Mouse (Mus musculus): Measurements from ENCODE around the gene Lrrk1. TPM values are rescaled to one million over a fixed set of nuclear protein-coding genes. Genes with fewer than 3 reads are reported as not detected.

Lrrk1 gene
- total and polyA plus RNA-seq, 2 experiments from 2014 or later, result 2.1 to 3.8 TPM

- ATAC-seq (ENCODE audit: low FRiP score), result no peak
- H3K4me3 ChIP-seq (ENCODE audit: low read depth, low read length), result no peak overlapping the region
- 69% methylated on average over 3 of the region's 3 CpGs for WGBS
These were observed 33.2 kb downstream of the Lrrk1 start for GRCm38 (mm10) chr7:66354911-66355310.

GRCm38 (mm10) chr7:66351074-66351473 is 37.1 kb downstream of the Lrrk1 start:
- Histone ChIP-seq H3K4me2 (ENCODE audit: low read depth, low read length, poor library complexity, severe bottlenecking) (no peak overlapping the region), H3K4me1 (ENCODE audit: insufficient read depth, low read length) (no peaks in the 10 kb centered on the region), H3K27ac (ENCODE audit: low read depth, low read length) (no peak overlapping the region), H3K36me3 (ENCODE audit: insufficient read depth, low read length) (no peaks in the 10 kb centered on the region), H3K4me3 (ENCODE audit: low read depth, low read length) (no peak overlapping the region), H3K9me3 (ENCODE audit: low read length) (no peaks in the 10 kb centered on the region), H3K27me3 (ENCODE audit: insufficient read depth, low read length) (no peaks in the 10 kb centered on the region), H3K9ac (replicated peaks; ENCODE audit: low read length, poor library complexity, severe bottlenecking) (no peak overlapping the region)
- no peak for ATAC-seq (ENCODE audit: low FRiP score)
- TF ChIP-seq CTCF (IDR thresholded peaks at IDR 0.05), result no peak
- no peak for DNase-seq (ENCODE audit: low spot score)
- 84% methylated on average over 4 of the region's 4 CpGs for WGBS

More at GRCm38 (mm10) chr7:66354911-66355310, 33.2 kb downstream of the Lrrk1 start:
- Histone ChIP-seq H3K27ac (ENCODE audit: low read depth, low read length) (no peak overlapping the region), H3K36me3 (ENCODE audit: insufficient read depth, low read length) (no peaks in the 10 kb centered on the region), H3K9me3 (ENCODE audit: low read length) (0 out of 2 replicates have a peak, but pooled peaks cover 5% of the 10 kb centered on the region), H3K9ac (replicated peaks; ENCODE audit: low read length, poor library complexity, severe bottlenecking) (no peak overlapping the region), H3K4me2 (ENCODE audit: low read depth, low read length, poor library complexity, severe bottlenecking) (no peak overlapping the region), H3K4me1 (ENCODE audit: insufficient read depth, low read length) (no peaks in the 10 kb centered on the region), H3K27me3 (ENCODE audit: insufficient read depth, low read length) (no peaks in the 10 kb centered on the region)
- no peak for DNase-seq (ENCODE audit: low spot score)
- no peak for TF ChIP-seq CTCF (IDR thresholded peaks at IDR 0.05)

- Histone ChIP-seq H3K4me3 (ENCODE audit: low read depth, low read length) (no peak overlapping the region), H3K4me2 (ENCODE audit: low read depth, low read length, poor library complexity, severe bottlenecking) (no peak overlapping the region), H3K27me3 (ENCODE audit: insufficient read depth, low read length) (no peaks in the 10 kb centered on the region), H3K27ac (ENCODE audit: low read depth, low read length) (no peak overlapping the region), H3K9me3 (ENCODE audit: low read length) (no peaks in the 10 kb centered on the region), H3K36me3 (ENCODE audit: insufficient read depth, low read length) (no peaks in the 10 kb centered on the region), H3K4me1 (ENCODE audit: insufficient read depth, low read length) (no peaks in the 10 kb centered on the region), H3K9ac (replicated peaks; ENCODE audit: low read length, poor library complexity, severe bottlenecking) (no peak overlapping the region)
- ATAC-seq (ENCODE audit: low FRiP score), result no peak
- TF ChIP-seq CTCF (IDR thresholded peaks at IDR 0.05), result no peak
- DNase-seq (ENCODE audit: low spot score), result no peak
- 76% methylated on average over 11 of the region's 11 CpGs for WGBS
These were observed 38.5 kb downstream of the Lrrk1 start for GRCm38 (mm10) chr7:66349670-66350069.

GRCm38 (mm10) chr7:66348588-66348987 is 39.6 kb downstream of the Lrrk1 start:
- whole genome bisulfite sequencing, result 76% methylated on average over 10 of the region's 10 CpGs

GRCm38 (mm10) chr7:66346959-66347663 is 41.0 kb downstream of the Lrrk1 start:
- Histone ChIP-seq H3K4me3 (ENCODE audit: low read depth, low read length) (no peak overlapping the region), H3K9me3 (ENCODE audit: low read length) (no peaks in the 10 kb centered on the region), H3K4me1 (ENCODE audit: insufficient read depth, low read length) (no peaks in the 10 kb centered on the region), H3K27ac (ENCODE audit: low read depth, low read length) (no peak overlapping the region), H3K36me3 (ENCODE audit: insufficient read depth, low read length) (no peaks in the 10 kb centered on the region), H3K27me3 (ENCODE audit: insufficient read depth, low read length) (no peaks in the 10 kb centered on the region), H3K9ac (replicated peaks; ENCODE audit: low read length, poor library complexity, severe bottlenecking) (0 out of 2 replicates have a peak overlapping the region, but pooled peaks have one; percentile 24), H3K4me2 (ENCODE audit: low read depth, low read length, poor library complexity, severe bottlenecking) (no peak overlapping the region)
- 44% methylated on average over 9 of the region's 9 CpGs for WGBS
- 0 out of 2 replicates have a peak, but pooled peaks have one; percentile 69 for ATAC-seq (ENCODE audit: low FRiP score)
- DNase-seq (ENCODE audit: low spot score), result peak; percentile 18
- no peak for TF ChIP-seq CTCF (IDR thresholded peaks at IDR 0.05)

More at GRCm38 (mm10) chr7:66348588-66348987, 39.6 kb downstream of the Lrrk1 start:
- H3K36me3 ChIP-seq (ENCODE audit: insufficient read depth, low read length), result no peaks in the 10 kb centered on the region
- no peak overlapping the region for H3K27ac ChIP-seq (ENCODE audit: low read depth, low read length)
- H3K9me3 ChIP-seq (ENCODE audit: low read length), result no peaks in the 10 kb centered on the region
- ATAC-seq (ENCODE audit: low FRiP score) (no peak), DNase-seq (ENCODE audit: low spot score) (no peak)
- H3K4me2 ChIP-seq (ENCODE audit: low read depth, low read length, poor library complexity, severe bottlenecking), result no peak overlapping the region
- no peaks in the 10 kb centered on the region for H3K4me1 ChIP-seq (ENCODE audit: insufficient read depth, low read length)
- no peak for TF ChIP-seq CTCF (IDR thresholded peaks at IDR 0.05)
- H3K4me3 ChIP-seq (ENCODE audit: low read depth, low read length), result no peak overlapping the region
- H3K9ac ChIP-seq (replicated peaks; ENCODE audit: low read length, poor library complexity, severe bottlenecking), result no peak overlapping the region
- H3K27me3 ChIP-seq (ENCODE audit: insufficient read depth, low read length), result no peaks in the 10 kb centered on the region

GRCm38 (mm10) chr7:66343307-66343706 is 44.8 kb downstream of the Lrrk1 start:
- Histone ChIP-seq H3K9me3 (ENCODE audit: low read length) (no peaks in the 10 kb centered on the region), H3K27ac (ENCODE audit: low read depth, low read length) (no peak overlapping the region), H3K36me3 (ENCODE audit: insufficient read depth, low read length) (no peaks in the 10 kb centered on the region), H3K9ac (replicated peaks; ENCODE audit: low read length, poor library complexity, severe bottlenecking) (no peak overlapping the region), H3K27me3 (ENCODE audit: insufficient read depth, low read length) (no peaks in the 10 kb centered on the region), H3K4me3 (ENCODE audit: low read depth, low read length) (no peak overlapping the region), H3K4me2 (ENCODE audit: low read depth, low read length, poor library complexity, severe bottlenecking) (no peak overlapping the region), H3K4me1 (ENCODE audit: insufficient read depth, low read length) (no peaks in the 10 kb centered on the region)
- no peak for ATAC-seq (ENCODE audit: low FRiP score)
- DNase-seq (ENCODE audit: low spot score), result no peak
- no peak for TF ChIP-seq CTCF (IDR thresholded peaks at IDR 0.05)
- 83% methylated on average over 5 of the region's 5 CpGs for WGBS
